Mouse (Mus musculus) kidney, embryonic 15.5 days (tissue): ENCODE measurements at regions not wholly inside any gene's neighbourhood (a gene's known extent, or its start where the extent isn't known, plus 50 kb on each side); places are given as distances from the start of the nearest gene placed in this dataset.
A peak's percentile ranks its signal among the peaks of the same experiment; 100 is the strongest.

Source experiments
- ATAC-seq: fragments of 200-750 bp; cut with Nextera tagmentation; replicated peaks from 2 replicates; pipeline ENCODE4 v1.8.0; 2017; ENCODE audit warnings: moderate TSS enrichment; ENCODE audit not compliant: low FRiP score
- H3K27ac ChIP-seq: fragments of 300-500 bp; sonication (generic); 2 replicates; pipeline ENCODE4 v1.5.1; 2015; ENCODE audit warnings: mild to moderate bottlenecking, inconsistent platforms
- H3K27me3 ChIP-seq: fragments of 300-500 bp; sonication (generic); 2 replicates; pipeline ENCODE4 v1.6.1; 2015; ENCODE audit warnings: inconsistent platforms
- H3K36me3 ChIP-seq: fragments of 300-500 bp; sonication (generic); 2 replicates; pipeline ENCODE4 v1.6.1; 2015; ENCODE audit warnings: inconsistent platforms
- H3K4me1 ChIP-seq: fragments of 300-500 bp; sonication (generic); 2 replicates; pipeline ENCODE4 v1.6.1; 2015; ENCODE audit warnings: inconsistent platforms
- H3K4me2 ChIP-seq: fragments of 300-500 bp; sonication (generic); 2 replicates; pipeline ENCODE4 v1.6.1; 2015; ENCODE audit warnings: moderate library complexity, mild to moderate bottlenecking, inconsistent platforms
- H3K4me3 ChIP-seq: fragments of 300-500 bp; sonication (generic); replicated peaks from 2 replicates; pipeline ENCODE4 v1.5.1; 2015; ENCODE audit warnings: mild to moderate bottlenecking, inconsistent platforms
- H3K9ac ChIP-seq: fragments of 300-500 bp; sonication (generic); 2 replicates; pipeline ENCODE4 v1.6.1; 2015; ENCODE audit warnings: mild to moderate bottlenecking, inconsistent platforms
- H3K9me3 ChIP-seq: fragments of 300-500 bp; sonication (generic); replicated peaks from 2 replicates; pipeline ENCODE4 v1.6.1; 2016; ENCODE audit warnings: inconsistent platforms
- WGBS: fragments of 180-500 bp; shearing (Covaris S2); methylation state at CpG from one replicate; pipeline ENCODE4 v1.1.7; 2015; ENCODE audit warnings: mixed read lengths; 5-methylcytosine and 5-hydroxymethylcytosine counted together

DNA sequence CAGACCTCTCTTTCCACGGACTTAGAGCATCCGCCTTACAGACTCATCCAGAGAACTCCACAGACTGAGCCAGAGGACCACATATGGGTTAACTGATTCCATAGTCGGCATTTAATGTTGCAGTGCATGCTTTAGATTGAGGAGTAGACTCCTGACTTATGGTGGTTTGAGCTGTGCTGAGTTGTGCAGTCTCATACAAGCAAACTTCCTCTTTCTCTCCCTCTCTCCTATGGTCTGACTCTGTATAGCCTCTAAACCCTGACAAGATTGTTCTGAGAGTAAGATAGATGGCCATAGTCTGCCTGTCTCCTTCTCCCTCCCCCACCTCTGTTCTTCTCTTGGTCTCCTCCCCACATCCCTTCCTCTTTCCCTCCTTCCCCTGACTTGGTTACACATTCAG lies 616.0 kb downstream of the Ryr2 start:
- Histone ChIP-seq H3K27me3 (no peaks in the 10 kb centered on the region), H3K27ac (no peak overlapping the region), H3K9ac (no peak overlapping the region), H3K4me3 (no peak overlapping the region), H3K4me2 (no peak overlapping the region), H3K36me3 (no peaks in the 10 kb centered on the region), H3K9me3 (no peaks in the 10 kb centered on the region), H3K4me1 (no peaks in the 10 kb centered on the region)
- ATAC-seq = no peak
- WGBS = 87% methylated on average over 3 of the region's 3 CpGs

DNA sequence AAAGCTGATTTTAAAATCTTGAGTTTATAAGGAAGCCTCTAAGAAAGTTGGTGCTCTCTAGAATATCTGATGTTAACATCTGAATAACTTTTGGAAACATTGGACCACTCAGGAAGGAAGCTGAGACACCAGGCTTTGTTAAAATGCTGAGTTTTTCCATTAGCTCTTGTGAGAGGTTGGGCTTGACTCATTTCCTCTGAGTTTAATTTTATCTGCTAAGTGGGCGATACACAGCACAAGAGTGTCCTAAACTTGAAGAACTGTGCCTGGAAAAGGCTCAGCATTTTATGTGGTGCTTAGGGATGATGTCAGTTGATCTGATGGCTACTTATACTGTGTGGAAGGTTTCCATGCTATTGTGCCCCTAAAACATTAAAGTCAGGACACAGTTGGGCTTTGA lies 623.6 kb downstream of the Ryr2 start:
- 0 out of 2 replicates have a peak overlapping the region, but pooled peaks have one; percentile 37 for H3K27ac ChIP-seq
- WGBS = 80% methylated on average over 1 of the region's 1 CpGs

DNA sequence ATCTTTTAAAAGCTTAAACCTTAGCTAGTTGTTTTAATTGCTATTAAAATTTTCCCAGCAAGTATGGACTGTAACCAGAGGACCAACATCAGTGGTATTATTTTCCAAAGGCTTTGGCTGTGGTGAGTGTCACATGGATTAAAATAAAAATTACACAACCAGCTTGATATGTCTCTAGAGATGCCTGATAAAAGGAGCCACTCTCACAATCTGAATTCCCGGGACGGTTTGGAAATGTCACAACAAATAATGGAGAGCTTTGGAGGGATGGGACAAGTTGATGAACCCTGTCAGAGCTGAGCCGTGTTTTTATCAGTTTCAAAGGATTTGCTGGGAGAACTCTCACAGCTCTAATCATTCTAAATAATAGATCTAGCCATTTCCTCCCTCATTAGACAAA lies 624.0 kb downstream of the Ryr2 start:
- Histone ChIP-seq H3K4me2 (no peak overlapping the region), H3K4me1 (no peaks in the 10 kb centered on the region), H3K36me3 (no peaks in the 10 kb centered on the region), H3K27me3 (no peaks in the 10 kb centered on the region), H3K27ac (0 out of 2 replicates have a peak overlapping the region, but pooled peaks have one; percentile 37), H3K4me3 (no peak overlapping the region), H3K9me3 (no peaks in the 10 kb centered on the region), H3K9ac (no peak overlapping the region)
- ATAC-seq = no peak
- WGBS = 66% methylated on average over 3 of the region's 3 CpGs

More for the DNA sequence above, 623.6 kb downstream of the Ryr2 start:
- no peak overlapping the region for H3K4me3 ChIP-seq
- no peaks in the 10 kb centered on the region for H3K9me3 ChIP-seq
- H3K4me1 ChIP-seq = no peaks in the 10 kb centered on the region
- H3K9ac ChIP-seq = no peak overlapping the region
- no peak for ATAC-seq
- H3K27me3 ChIP-seq = no peaks in the 10 kb centered on the region
- no peaks in the 10 kb centered on the region for H3K36me3 ChIP-seq
- H3K4me2 ChIP-seq = no peak overlapping the region

GRCm38 (mm10) chr13:11460251-11460650 lies 646.5 kb downstream of the Ryr2 start:
- no peaks in the 10 kb centered on the region for H3K9me3 ChIP-seq
- ATAC-seq = no peak
- H3K4me2 ChIP-seq = no peak overlapping the region
- WGBS = 86% methylated on average over 2 of the region's 2 CpGs
- H3K4me1 ChIP-seq = no peaks in the 10 kb centered on the region
- H3K36me3 ChIP-seq = no peaks in the 10 kb centered on the region
- H3K27ac ChIP-seq = no peak overlapping the region
- no peaks in the 10 kb centered on the region for H3K27me3 ChIP-seq
- H3K4me3 ChIP-seq = no peak overlapping the region
- H3K9ac ChIP-seq = no peak overlapping the region

DNA sequence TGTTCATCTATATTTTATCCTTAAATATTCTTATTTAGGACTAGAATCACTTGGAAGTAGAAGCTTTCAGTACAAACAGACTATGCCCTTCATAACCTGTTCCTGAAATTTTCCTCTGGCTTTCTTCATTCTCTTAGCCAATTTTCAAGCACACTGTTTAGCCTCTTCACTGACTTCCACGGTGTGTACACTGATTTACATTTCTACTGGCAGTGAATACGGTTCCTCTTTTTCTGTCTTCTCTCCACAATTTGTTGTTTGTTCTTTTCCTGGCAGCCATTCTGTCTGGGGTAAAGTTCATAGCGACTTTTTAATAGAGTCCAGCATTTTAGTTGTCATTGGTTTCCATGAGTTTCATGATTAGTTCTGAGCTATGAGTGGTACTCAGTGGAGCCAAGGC lies 651.6 kb downstream of the Ryr2 start:
- ATAC-seq = no peak
- Histone ChIP-seq H3K36me3 (no peaks in the 10 kb centered on the region), H3K9me3 (no peaks in the 10 kb centered on the region), H3K27me3 (no peaks in the 10 kb centered on the region), H3K4me3 (no peak overlapping the region), H3K9ac (no peak overlapping the region), H3K27ac (no peak overlapping the region), H3K4me1 (no peaks in the 10 kb centered on the region), H3K4me2 (no peak overlapping the region)
- 71% methylated on average over 3 of the region's 3 CpGs for WGBS

- Histone ChIP-seq H3K27ac (no peak overlapping the region), H3K27me3 (no peaks in the 10 kb centered on the region), H3K4me1 (no peaks in the 10 kb centered on the region), H3K4me3 (no peak overlapping the region), H3K9ac (no peak overlapping the region), H3K4me2 (no peak overlapping the region), H3K9me3 (no peaks in the 10 kb centered on the region), H3K36me3 (no peaks in the 10 kb centered on the region)
- 69% methylated on average over 2 of the region's 2 CpGs for WGBS
- no peak for ATAC-seq
Observed at GRCm38 (mm10) chr13:11452448-11452847, 654.3 kb downstream of the Ryr2 start.

DNA sequence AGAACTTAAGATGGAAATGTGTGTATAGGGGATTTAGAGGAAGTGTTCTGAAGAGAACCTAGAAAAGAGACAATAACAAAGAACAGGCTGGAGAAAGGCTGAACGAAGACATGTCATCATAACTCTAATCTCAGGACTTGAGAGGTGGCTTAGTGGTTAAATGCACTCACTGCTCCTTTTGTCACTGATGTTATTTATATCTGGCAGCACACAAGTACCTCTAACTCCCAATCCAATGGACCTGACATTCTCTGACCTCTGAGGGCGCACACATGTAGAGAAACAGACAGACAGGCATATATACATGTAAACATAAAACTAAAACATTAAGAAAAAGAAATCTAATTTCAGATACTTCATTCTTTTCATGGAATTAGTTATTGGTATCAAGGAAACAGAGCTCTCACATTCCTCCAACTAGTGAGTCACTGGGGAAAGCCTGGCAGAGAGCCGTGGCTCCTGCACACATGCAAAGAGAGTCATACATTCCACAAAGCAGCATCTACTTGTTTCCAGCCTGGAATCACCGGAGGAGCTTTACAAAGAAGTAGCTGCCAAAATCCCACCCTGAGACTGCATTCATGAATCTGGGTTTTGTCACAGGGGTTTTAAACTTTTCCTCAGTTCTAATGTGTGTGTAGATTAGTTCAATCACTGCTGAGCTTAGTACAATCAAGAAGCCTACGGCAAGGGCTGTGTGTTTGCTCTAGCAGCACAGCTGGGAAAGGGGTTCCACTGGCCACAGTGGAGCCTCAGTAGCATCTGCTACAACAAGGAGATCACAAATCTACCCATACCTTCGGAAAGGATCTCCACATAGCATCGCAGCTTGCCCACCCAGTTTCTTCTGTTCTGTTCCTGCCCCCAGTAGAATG lies 674.0 kb downstream of the Ryr2 start:
- no peak overlapping the region for H3K9ac ChIP-seq
- H3K4me3 ChIP-seq = no peak overlapping the region
- WGBS = 75% methylated on average over 7 of the region's 7 CpGs
- H3K27me3 ChIP-seq = no peaks in the 10 kb centered on the region
- no peaks in the 10 kb centered on the region for H3K4me1 ChIP-seq
- H3K36me3 ChIP-seq = no peaks in the 10 kb centered on the region
- no peak overlapping the region for H3K4me2 ChIP-seq
- no peak overlapping the region for H3K27ac ChIP-seq
- no peak for ATAC-seq
- no peaks in the 10 kb centered on the region for H3K9me3 ChIP-seq

GRCm38 (mm10) chr13:11426820-11427219 lies 679.9 kb downstream of the Ryr2 start:
- no peak for ATAC-seq
- H3K4me1 ChIP-seq = no peaks in the 10 kb centered on the region
- H3K4me3 ChIP-seq = no peak overlapping the region
- no peaks in the 10 kb centered on the region for H3K36me3 ChIP-seq
- no peaks in the 10 kb centered on the region for H3K27me3 ChIP-seq
- peaks cover 5% of the 10 kb centered on the region; the same call in 1 of the 2 replicates for H3K9me3 ChIP-seq
- H3K4me2 ChIP-seq = no peak overlapping the region
- no peak overlapping the region for H3K27ac ChIP-seq
- H3K9ac ChIP-seq = no peak overlapping the region

- H3K9ac ChIP-seq = no peak overlapping the region
- no peaks in the 10 kb centered on the region for H3K4me1 ChIP-seq
- ATAC-seq = no peak
- no peaks in the 10 kb centered on the region for H3K27me3 ChIP-seq
- H3K4me3 ChIP-seq = no peak overlapping the region
- no peaks in the 10 kb centered on the region for H3K36me3 ChIP-seq
- H3K4me2 ChIP-seq = no peak overlapping the region
- 81% methylated on average over 2 of the region's 2 CpGs for WGBS
- H3K9me3 ChIP-seq = no peaks in the 10 kb centered on the region
- no peak overlapping the region for H3K27ac ChIP-seq
Observed at GRCm38 (mm10) chr13:11392027-11392426, 714.7 kb downstream of the Ryr2 start.

GRCm38 (mm10) chr13:11375452-11375851 lies 731.3 kb downstream of the Ryr2 start:
- no peak overlapping the region for H3K4me2 ChIP-seq
- no peaks in the 10 kb centered on the region for H3K36me3 ChIP-seq
- H3K27me3 ChIP-seq = no peaks in the 10 kb centered on the region
- H3K9ac ChIP-seq = no peak overlapping the region
- no peak for ATAC-seq
- no peak overlapping the region for H3K27ac ChIP-seq
- H3K9me3 ChIP-seq = no peaks in the 10 kb centered on the region; the same call in 1 of the 2 replicates
- H3K4me1 ChIP-seq = no peaks in the 10 kb centered on the region
- no peak overlapping the region for H3K4me3 ChIP-seq

- Histone ChIP-seq H3K4me2 (no peak overlapping the region), H3K27ac (no peak overlapping the region), H3K36me3 (no peaks in the 10 kb centered on the region), H3K4me1 (no peaks in the 10 kb centered on the region), H3K27me3 (no peaks in the 10 kb centered on the region), H3K9ac (no peak overlapping the region), H3K4me3 (no peak overlapping the region), H3K9me3 (no peaks in the 10 kb centered on the region)
- no peak for ATAC-seq
- 61% methylated on average over 1 of the region's 1 CpGs for WGBS
Observed at GRCm38 (mm10) chr13:11369456-11369855, 737.3 kb downstream of the Ryr2 start.

GRCm38 (mm10) chr13:11362872-11363271 lies 743.9 kb downstream of the Ryr2 start:
- no peak for ATAC-seq
- Histone ChIP-seq H3K27ac (no peak overlapping the region), H3K9me3 (no peaks in the 10 kb centered on the region), H3K4me3 (no peak overlapping the region), H3K9ac (no peak overlapping the region), H3K4me2 (no peak overlapping the region), H3K27me3 (no peaks in the 10 kb centered on the region), H3K36me3 (no peaks in the 10 kb centered on the region), H3K4me1 (no peaks in the 10 kb centered on the region)
- WGBS = 80% methylated on average over 3 of the region's 3 CpGs

DNA sequence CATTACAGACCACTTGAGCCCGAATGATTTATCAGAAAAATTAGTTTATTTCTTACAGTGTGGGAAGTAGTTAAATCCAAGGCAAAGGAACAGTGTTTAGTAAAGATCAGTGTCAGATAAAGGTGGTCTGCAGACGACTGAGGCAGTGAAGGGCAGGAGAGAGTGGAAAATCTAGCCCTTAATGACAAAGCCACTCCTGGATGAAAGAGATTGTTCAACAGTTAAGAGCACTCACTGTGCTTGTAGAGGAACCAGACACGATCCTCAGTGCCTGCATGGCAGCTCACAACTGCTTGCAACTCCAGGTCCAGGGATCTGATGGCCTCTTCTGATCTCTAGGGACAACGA lies 758.3 kb downstream of the Ryr2 start:
- H3K9me3 ChIP-seq = no peaks in the 10 kb centered on the region
- ATAC-seq = peak; percentile 74
- 0 out of 2 replicates have a peak, but pooled peaks cover 3% of the 10 kb centered on the region for H3K4me1 ChIP-seq
- peaks cover 14% of the 10 kb centered on the region for H3K27me3 ChIP-seq
- no peak overlapping the region for H3K4me3 ChIP-seq
- 35% methylated on average over 4 of the region's 4 CpGs for WGBS
- no peak overlapping the region for H3K27ac ChIP-seq
- no peak overlapping the region for H3K9ac ChIP-seq
- H3K4me2 ChIP-seq = no peak overlapping the region
- H3K36me3 ChIP-seq = no peaks in the 10 kb centered on the region
